Mouse (Mus musculus) thymus, adult 2 months (tissue): ENCODE measurements at regions not wholly inside any gene's neighbourhood (a gene's known extent, or its start where the extent isn't known, plus 50 kb on each side); places are given as distances from the start of the nearest gene placed in this dataset.
"Not testable (repeated sequence)": the region's sequence is repeated elsewhere in the genome, so short reads cannot be mapped to it uniquely, and the experiment has no call there.

Source experiments
- DNase-seq: peaks from one replicate; pipeline ENCODE4 v3.0.0; 2021
- H3K27ac ChIP-seq: fragments of 200-500 bp; 2 replicates; pipeline ENCODE4 v1.5.1; 2012; ENCODE audit warnings: low read length, control low read depth; ENCODE audit not compliant: control insufficient read depth, insufficient read depth
- H3K27me3 ChIP-seq: fragments of 200-500 bp; 2 replicates; pipeline ENCODE4 v1.6.1; 2012; ENCODE audit warnings: mild to moderate bottlenecking, low read length, moderate library complexity, mixed read lengths; ENCODE audit not compliant: control insufficient read depth, insufficient read depth
- H3K36me3 ChIP-seq: fragments of 200-500 bp; 2 replicates; pipeline ENCODE4 v1.6.1; 2012; ENCODE audit warnings: mild to moderate bottlenecking, low read length, moderate library complexity; ENCODE audit not compliant: control insufficient read depth, insufficient read depth
- H3K4me1 ChIP-seq: fragments of 200-500 bp; replicated peaks from 2 replicates; pipeline ENCODE4 v1.6.1; 2012; ENCODE audit warnings: low read length; ENCODE audit not compliant: control insufficient read depth, insufficient read depth
- H3K4me3 ChIP-seq: fragments of 200-500 bp; 2 replicates; pipeline ENCODE4 v1.5.1; 2012; ENCODE audit warnings: mild to moderate bottlenecking, low read length, control low read depth, moderate library complexity; ENCODE audit not compliant: control insufficient read depth, insufficient read depth
- CTCF ChIP-seq: fragments of 200-500 bp; IDR thresholded peaks from 2 replicates; pipeline ENCODE4 v1.5.1; 2012; ENCODE audit warnings: mild to moderate bottlenecking, control low read depth, low read length, moderate library complexity, borderline replicate concordance; ENCODE audit not compliant: control insufficient read depth, poor library complexity, insufficient read depth; ENCODE audit errors: extremely low read depth
- POLR2A ChIP-seq: fragments of 200-500 bp; IDR thresholded peaks from 2 replicates; pipeline ENCODE4 v1.6.1; 2012; ENCODE audit warnings: mild to moderate bottlenecking, low read length, control low read depth, moderate library complexity; ENCODE audit not compliant: control insufficient read depth, poor library complexity, insufficient read depth; ENCODE audit errors: extremely low read depth
- WGBS: fragments of 180-500 bp; shearing (Covaris S2); methylation state at CpG from one replicate; pipeline ENCODE4 v1.1.7; 2018; 5-methylcytosine and 5-hydroxymethylcytosine counted together

DNA sequence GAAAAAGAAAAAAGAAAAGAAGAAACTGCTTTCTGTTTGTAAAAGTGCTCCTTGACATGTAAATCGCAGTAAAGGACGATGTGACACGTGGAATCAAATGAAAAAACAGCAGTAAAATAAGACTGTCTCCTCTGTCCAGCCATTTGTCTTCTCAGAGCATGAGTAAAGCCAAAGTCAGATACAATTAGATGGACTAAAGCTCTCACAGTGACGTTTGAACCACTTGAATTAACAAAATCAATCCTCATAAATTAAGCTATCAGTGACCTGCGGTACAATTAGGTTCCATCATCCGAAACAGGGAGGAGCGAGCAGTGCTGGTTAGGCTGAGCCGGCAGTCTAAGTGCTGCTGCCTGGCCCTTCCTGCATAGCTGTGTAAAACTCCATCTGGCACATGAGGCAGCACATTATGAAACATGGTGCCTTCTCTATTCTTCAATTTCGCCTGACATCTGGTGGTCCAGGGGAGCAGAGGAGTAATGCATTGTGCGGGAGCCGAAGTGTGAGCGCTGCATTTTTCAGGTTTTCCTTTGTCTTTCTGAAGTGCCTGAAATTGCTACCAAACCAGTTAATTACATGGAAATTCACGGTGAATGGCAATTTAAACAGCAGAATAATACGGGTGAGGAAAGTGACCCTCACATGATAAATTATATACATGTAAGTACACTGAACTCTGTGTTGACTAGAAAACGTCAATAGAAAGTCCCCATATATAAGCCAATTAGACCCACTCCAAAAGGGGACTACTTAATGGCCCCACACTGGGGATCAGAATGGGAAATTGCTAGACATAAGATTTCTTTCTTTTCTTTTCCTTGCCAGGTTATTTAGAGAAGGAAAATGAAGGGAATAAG is 118.1 kb downstream of the Mmrn1 start:
- Histone ChIP-seq H3K27ac (no peak overlapping the region), H3K27me3 (no peaks in the 10 kb centered on the region), H3K36me3 (no peaks in the 10 kb centered on the region), H3K4me3 (no peak overlapping the region), H3K4me1 (no peaks in the 10 kb centered on the region)
- TF ChIP-seq POLR2A (no peak), CTCF (no peak)
- 93% methylated on average over 15 of the region's 15 CpGs for WGBS
- DNase-seq: no peak

- H3K4me1 ChIP-seq: no peaks in the 10 kb centered on the region
- no peak for DNase-seq
- no peak overlapping the region for H3K4me3 ChIP-seq
- no peaks in the 10 kb centered on the region for H3K36me3 ChIP-seq
- WGBS: 93% methylated on average over 9 of the region's 9 CpGs
- H3K27me3 ChIP-seq: no peaks in the 10 kb centered on the region
- no peak overlapping the region for H3K27ac ChIP-seq
- TF ChIP-seq POLR2A (no peak), CTCF (no peak)
Observed at GRCm38 (mm10) chr6:61043524-61044450, 119.0 kb downstream of the Mmrn1 start.

DNA sequence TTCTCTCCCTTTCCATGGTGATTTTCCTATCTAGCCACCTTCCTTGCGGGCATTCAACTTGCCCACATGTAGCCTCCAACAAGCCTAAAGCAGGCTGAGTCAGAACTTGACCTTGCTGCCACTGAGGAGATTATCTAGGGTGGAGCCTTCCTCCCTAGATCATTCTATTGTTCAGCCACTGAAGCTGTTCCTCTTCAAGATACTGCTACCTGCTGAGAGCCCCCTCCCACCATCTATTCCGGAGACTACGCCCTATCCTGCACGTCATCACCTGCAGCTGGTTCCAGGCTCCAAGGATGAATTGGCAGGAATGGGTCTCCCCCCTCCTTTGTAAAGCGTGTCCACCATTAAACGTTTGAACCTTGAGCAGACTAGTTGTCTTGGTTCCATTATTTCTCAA is 122.9 kb downstream of the Mmrn1 start:
- 88% methylated on average over 6 of the region's 6 CpGs for WGBS
- not testable (repeated sequence) for H3K4me3 ChIP-seq, H3K4me1 ChIP-seq, H3K27me3 ChIP-seq, H3K36me3 ChIP-seq, H3K27ac ChIP-seq, DNase-seq

DNA sequence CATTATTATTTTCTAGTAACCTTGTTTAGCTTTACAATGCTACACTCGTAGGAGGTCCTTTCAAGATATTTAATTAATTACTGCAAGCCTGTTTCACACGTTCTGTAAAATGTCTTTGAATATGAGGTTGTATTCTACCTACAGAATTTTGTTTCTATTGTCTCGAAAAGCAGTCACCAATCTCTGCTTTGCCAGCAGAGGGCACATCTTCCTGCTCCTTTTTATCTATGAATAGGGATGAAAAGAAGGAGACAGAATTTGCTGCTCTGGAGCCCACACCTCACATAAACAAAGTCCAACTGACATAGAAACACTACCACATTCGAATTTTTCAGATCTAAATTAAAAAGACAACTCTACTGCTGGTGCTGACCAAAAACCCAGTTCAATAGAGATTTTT is 117.0 kb upstream of the Ccser1 start:
- Histone ChIP-seq H3K4me1 (no peaks in the 10 kb centered on the region), H3K27me3 (no peaks in the 10 kb centered on the region), H3K36me3 (no peaks in the 10 kb centered on the region), H3K27ac (no peak overlapping the region), H3K4me3 (no peak overlapping the region)
- WGBS: 27% methylated on average over 4 of the region's 4 CpGs
- TF ChIP-seq POLR2A (no peak), CTCF (no peak)
- peak; percentile 20 for DNase-seq

GRCm38 (mm10) chr6:61065769-61066168 is 114.4 kb upstream of the Ccser1 start:
- no peak for DNase-seq
- Histone ChIP-seq H3K4me3 (no peak overlapping the region), H3K27ac (no peak overlapping the region), H3K27me3 (no peaks in the 10 kb centered on the region), H3K36me3 (no peaks in the 10 kb centered on the region), H3K4me1 (no peaks in the 10 kb centered on the region)
- TF ChIP-seq CTCF (no peak), POLR2A (no peak)

DNA sequence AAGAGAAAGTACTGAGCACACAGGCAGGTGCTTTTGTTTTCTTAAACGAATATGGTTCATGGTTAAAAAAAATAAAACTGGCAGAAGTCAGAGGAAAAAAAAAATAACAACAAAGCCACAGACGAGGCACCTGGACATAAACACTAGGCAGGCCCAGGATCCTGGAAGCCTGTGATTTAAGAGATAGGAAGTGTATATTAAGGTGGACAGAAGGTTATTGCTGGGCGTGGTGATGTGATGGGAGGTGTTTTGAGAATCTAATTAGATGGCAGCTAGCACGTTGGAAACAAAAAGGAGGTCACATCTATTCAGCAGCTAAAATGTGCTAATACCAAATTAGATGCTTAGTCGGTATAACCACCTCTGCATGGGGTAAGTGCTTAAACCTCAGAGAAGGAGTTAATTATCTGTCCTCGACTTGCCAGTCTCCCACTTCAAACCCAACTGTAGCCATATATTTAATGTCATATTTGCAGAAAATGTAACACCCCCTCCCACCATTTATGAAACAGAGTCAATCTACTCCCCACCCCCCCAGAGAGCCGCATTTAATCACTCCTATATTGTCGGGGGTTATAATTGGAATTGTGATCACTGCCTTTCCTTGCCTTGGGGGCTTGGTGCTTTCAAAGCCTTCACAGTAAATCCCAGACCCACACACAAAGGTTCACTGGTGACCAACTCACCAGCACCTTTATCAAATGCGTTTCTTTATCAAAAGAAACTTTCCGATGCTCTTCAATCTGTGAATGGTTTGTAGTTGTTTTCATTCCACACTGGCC is 113.4 kb upstream of the Ccser1 start:
- H3K27ac ChIP-seq: no peak overlapping the region
- no peak for TF ChIP-seq CTCF
- no peak for TF ChIP-seq POLR2A
- WGBS: 85% methylated on average over 10 of the region's 10 CpGs
- no peak overlapping the region for H3K4me3 ChIP-seq
- H3K27me3 ChIP-seq: no peaks in the 10 kb centered on the region
- DNase-seq: no peak
- H3K4me1 ChIP-seq: no peaks in the 10 kb centered on the region
- no peaks in the 10 kb centered on the region for H3K36me3 ChIP-seq
